Mouse (Mus musculus): ENCODE measurements around the gene Islr.

Islr gene

DNA sequence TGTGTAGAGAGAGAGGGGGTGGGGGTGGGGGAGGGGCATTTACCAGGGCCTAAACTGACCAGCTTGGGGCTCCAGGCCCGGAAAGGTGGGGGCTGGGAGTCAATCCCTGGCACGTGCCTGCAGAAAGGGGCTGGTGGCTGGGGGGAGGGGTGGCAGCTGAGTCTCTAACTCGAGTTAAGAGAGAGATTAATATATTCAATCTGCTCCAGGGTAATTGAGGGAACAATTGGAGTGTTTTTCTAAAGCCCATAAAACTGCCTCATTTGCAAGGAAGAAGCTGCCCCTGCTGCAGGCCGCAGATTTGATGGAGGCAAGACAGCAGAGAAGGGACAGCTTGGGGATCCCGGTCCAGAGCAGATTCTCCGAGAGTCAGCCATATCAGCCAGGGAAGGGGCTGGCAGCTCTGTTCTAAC lies 91.2 kb downstream of the Islr start:
- DNase-seq (ENCODE audit: low spot score in 2 of 2) = peak in 1 of 2 experiments; percentile 24

DNA sequence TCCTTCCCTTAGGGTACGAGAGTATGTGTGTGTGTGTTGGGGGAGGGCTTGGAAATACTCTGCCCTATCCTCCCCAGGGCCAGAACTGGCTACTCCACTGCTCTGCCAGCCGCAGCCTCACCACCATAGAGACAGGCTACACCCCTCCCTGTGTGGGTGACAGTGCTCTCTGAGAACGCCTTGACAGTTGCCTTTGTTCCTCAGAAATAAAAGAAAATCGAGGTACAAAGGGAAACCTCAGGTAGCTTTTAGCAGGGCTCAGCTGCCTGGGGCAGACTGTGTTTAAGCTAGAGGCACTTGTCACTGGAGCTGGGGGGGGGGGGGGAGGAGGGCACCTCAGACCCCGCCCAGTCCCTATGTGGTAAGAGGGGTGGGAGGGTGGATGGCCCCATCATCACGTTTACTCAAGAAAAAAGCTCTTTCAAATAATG lies 91.8 kb downstream of the Islr start:
- peak; percentile 64 to 70 for DNase-seq (ENCODE audit: low spot score in 2 of 2)

DNA sequence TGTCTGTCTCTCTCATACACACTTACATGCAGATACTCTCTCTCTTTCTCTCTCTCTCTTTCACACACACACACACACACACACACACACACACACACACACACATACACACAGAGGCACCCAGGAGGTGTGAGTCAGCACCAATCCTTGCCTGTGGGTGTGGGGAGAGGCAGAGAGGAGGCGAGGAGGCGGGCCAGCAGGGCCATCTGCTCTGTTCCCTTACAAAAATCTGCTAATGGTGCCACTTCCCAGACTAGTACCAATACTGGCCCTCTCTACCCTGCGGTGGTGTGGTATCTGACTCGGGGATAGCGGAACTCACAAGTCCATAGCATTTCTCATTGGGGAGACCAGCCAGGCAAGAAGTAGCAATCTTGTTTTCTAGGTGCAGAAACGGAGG lies 92.7 kb downstream of the Islr start:
- peak in 1 of 2 experiments; percentile 23 for DNase-seq (ENCODE audit: low spot score in 2 of 2)

- no peak for DNase-seq (ENCODE audit: low spot score in 2 of 2)
These were observed 93.3 kb downstream of the Islr start for GRCm38 (mm10) chr9:58110787-58111186.

DNA sequence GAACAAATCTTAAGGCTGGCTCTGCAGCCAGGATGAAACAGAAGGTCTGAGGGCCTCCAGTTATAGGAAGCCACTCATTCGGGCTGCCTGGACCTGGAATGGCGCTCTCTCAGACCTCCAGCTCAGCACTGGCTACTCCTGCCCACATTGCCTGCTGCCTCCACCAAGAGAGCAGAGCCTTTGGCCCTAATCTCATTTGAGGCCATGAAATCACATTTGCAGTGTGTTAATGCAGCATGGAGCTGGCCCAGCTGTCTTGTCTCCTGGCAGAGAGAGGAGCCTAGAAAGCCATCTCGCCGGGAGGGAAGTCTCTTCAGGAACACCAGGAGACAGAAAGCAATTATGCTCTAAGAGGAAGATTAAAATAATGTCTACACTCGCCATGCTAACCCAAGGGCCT lies 96.6 kb downstream of the Islr start:
- no peak for DNase-seq (ENCODE audit: low spot score in 2 of 2)
